Mouse (Mus musculus): ENCODE data around the gene Tacc2. TPM values are rescaled to one million over a fixed set of nuclear protein-coding genes. Genes with fewer than 3 reads are reported as not detected.
"Not testable (repeated sequence)": the region's sequence is repeated elsewhere in the genome, so short reads cannot be mapped to it uniquely, and the experiment has no call there.

The Tacc2 gene
- polyA plus RNA-seq, 1 experiment from 2014 or later, result 43.2 TPM

- 92% methylated on average over 10 of the region's 10 CpGs for WGBS
- H3K4me3 ChIP-seq, result no peak overlapping the region
- H3K27ac ChIP-seq, result peak overlapping the region; percentile 61
- H3K36me3 ChIP-seq, result no peaks in the 10 kb centered on the region
- H3K9me3 ChIP-seq (replicated peaks), result no peaks in the 10 kb centered on the region
- H3K4me1 ChIP-seq (replicated peaks), result peaks cover 23% of the 10 kb centered on the region
- no peaks in the 10 kb centered on the region for H3K27me3 ChIP-seq
- no peak for ATAC-seq (replicated peaks; ENCODE audit: insufficient number of reproducible peaks, insufficient read depth, low FRiP score, low read depth)
- no peak overlapping the region for H3K9ac ChIP-seq
- H3K4me2 ChIP-seq, result no peak overlapping the region
These were observed 3.5 kb upstream of the Tacc2 start for GRCm38 (mm10) chr7:130573746-130574145.

- peak overlapping the region; percentile 61 for H3K27ac ChIP-seq
- no peak overlapping the region for H3K9ac ChIP-seq
- H3K9me3 ChIP-seq (replicated peaks), result no peaks in the 10 kb centered on the region
- 49% methylated on average over 13 of the region's 13 CpGs for WGBS
- peaks cover 19% of the 10 kb centered on the region for H3K4me1 ChIP-seq (replicated peaks)
- no peaks in the 10 kb centered on the region for H3K27me3 ChIP-seq
- H3K4me2 ChIP-seq, result peak overlapping the region; percentile 29; the same call in 1 of the 2 replicates
- ATAC-seq (replicated peaks; ENCODE audit: insufficient number of reproducible peaks, insufficient read depth, low FRiP score, low read depth), result peak; percentile 53
- H3K4me3 ChIP-seq, result no peak overlapping the region
- H3K36me3 ChIP-seq, result no peaks in the 10 kb centered on the region
These were observed 2.8 kb upstream of the Tacc2 start for GRCm38 (mm10) chr7:130574211-130574991.

- Histone ChIP-seq H3K9ac (peak overlapping the region; percentile 40), H3K4me2 (peak overlapping the region; percentile 65), H3K27me3 (no peaks in the 10 kb centered on the region), H3K4me1 (replicated peaks) (peaks cover 19% of the 10 kb centered on the region), H3K27ac (0 out of 2 replicates have a peak overlapping the region, but pooled peaks have one; percentile 14), H3K9me3 (replicated peaks) (no peaks in the 10 kb centered on the region), H3K36me3 (no peaks in the 10 kb centered on the region), H3K4me3 (peak overlapping the region; percentile 39)
- ATAC-seq (replicated peaks; ENCODE audit: insufficient number of reproducible peaks, insufficient read depth, low FRiP score, low read depth), result no peak
- 4% methylated on average over 10 of the region's 10 CpGs for WGBS
These were observed 257 bp upstream of the Tacc2 start for GRCm38 (mm10) chr7:130576981-130577380.

GRCm38 (mm10) chr7:130578066-130578465 is 828 bp downstream of the Tacc2 start:
- no peak overlapping the region for H3K4me2 ChIP-seq
- ATAC-seq (replicated peaks; ENCODE audit: insufficient number of reproducible peaks, insufficient read depth, low FRiP score, low read depth), result no peak
- H3K36me3 ChIP-seq, result no peaks in the 10 kb centered on the region
- no peaks in the 10 kb centered on the region for H3K27me3 ChIP-seq
- H3K9me3 ChIP-seq (replicated peaks), result no peaks in the 10 kb centered on the region
- H3K4me3 ChIP-seq, result no peak overlapping the region
- no peak overlapping the region for H3K9ac ChIP-seq
- 95% methylated on average over 2 of the region's 2 CpGs for WGBS
- no peak overlapping the region for H3K27ac ChIP-seq
- peaks cover 19% of the 10 kb centered on the region for H3K4me1 ChIP-seq (replicated peaks)

GRCm38 (mm10) chr7:130578607-130579006 is 1.4 kb downstream of the Tacc2 start:
- no peak for ATAC-seq (replicated peaks; ENCODE audit: insufficient number of reproducible peaks, insufficient read depth, low FRiP score, low read depth)
- H3K4me3 ChIP-seq, result no peak overlapping the region
- no peak overlapping the region for H3K4me2 ChIP-seq
- peaks cover 19% of the 10 kb centered on the region for H3K4me1 ChIP-seq (replicated peaks)
- no peaks in the 10 kb centered on the region for H3K36me3 ChIP-seq
- H3K9me3 ChIP-seq (replicated peaks), result no peaks in the 10 kb centered on the region
- WGBS, result 73% methylated on average over 5 of the region's 5 CpGs
- H3K27ac ChIP-seq, result no peak overlapping the region
- no peaks in the 10 kb centered on the region for H3K27me3 ChIP-seq
- H3K9ac ChIP-seq, result no peak overlapping the region

GRCm38 (mm10) chr7:130586521-130587072 is 9.4 kb downstream of the Tacc2 start:
- 69% methylated on average over 2 of the region's 2 CpGs for WGBS
- ATAC-seq (replicated peaks; ENCODE audit: insufficient number of reproducible peaks, insufficient read depth, low FRiP score, low read depth), result no peak
- no peaks in the 10 kb centered on the region for H3K9me3 ChIP-seq (replicated peaks)

GRCm38 (mm10) chr7:130590081-130590828 is 13.0 kb downstream of the Tacc2 start:
- H3K9ac ChIP-seq, result no peak overlapping the region

More at GRCm38 (mm10) chr7:130586521-130587072, 9.4 kb downstream of the Tacc2 start:
- H3K9ac ChIP-seq, result no peak overlapping the region
- H3K4me1 ChIP-seq (replicated peaks), result peaks cover 9% of the 10 kb centered on the region; the same call in 1 of the 2 replicates
- H3K4me3 ChIP-seq, result no peak overlapping the region
- no peaks in the 10 kb centered on the region for H3K27me3 ChIP-seq
- no peak overlapping the region for H3K27ac ChIP-seq
- H3K36me3 ChIP-seq, result no peaks in the 10 kb centered on the region
- no peak overlapping the region for H3K4me2 ChIP-seq

GRCm38 (mm10) chr7:130590845-130591437 is 13.7 kb downstream of the Tacc2 start:
- Histone ChIP-seq H3K27me3 (no peaks in the 10 kb centered on the region), H3K36me3 (no peaks in the 10 kb centered on the region), H3K4me3 (no peak overlapping the region), H3K4me2 (no peak overlapping the region), H3K9me3 (replicated peaks) (no peaks in the 10 kb centered on the region), H3K9ac (no peak overlapping the region), H3K4me1 (replicated peaks) (peaks cover 9% of the 10 kb centered on the region; the same call in 1 of the 2 replicates), H3K27ac (no peak overlapping the region)
- 60% methylated on average over 8 of the region's 8 CpGs for WGBS
- ATAC-seq (replicated peaks; ENCODE audit: insufficient number of reproducible peaks, insufficient read depth, low FRiP score, low read depth), result no peak

More at GRCm38 (mm10) chr7:130590081-130590828, 13.0 kb downstream of the Tacc2 start:
- ATAC-seq (replicated peaks; ENCODE audit: insufficient number of reproducible peaks, insufficient read depth, low FRiP score, low read depth), result no peak
- WGBS, result 57% methylated on average over 13 of the region's 13 CpGs
- H3K9me3 ChIP-seq (replicated peaks), result no peaks in the 10 kb centered on the region
- H3K4me3 ChIP-seq, result no peak overlapping the region
- H3K4me2 ChIP-seq, result no peak overlapping the region
- H3K36me3 ChIP-seq, result no peaks in the 10 kb centered on the region
- H3K4me1 ChIP-seq (replicated peaks), result peaks cover 9% of the 10 kb centered on the region; the same call in 1 of the 2 replicates
- peak overlapping the region; percentile 20; the same call in 1 of the 2 replicates for H3K27ac ChIP-seq
- no peaks in the 10 kb centered on the region for H3K27me3 ChIP-seq

GRCm38 (mm10) chr7:130592975-130593374 is 15.7 kb downstream of the Tacc2 start:
- H3K4me1 ChIP-seq (replicated peaks); H3K36me3 ChIP-seq; H3K4me2 ChIP-seq; H3K27me3 ChIP-seq; H3K27ac ChIP-seq; H3K9ac ChIP-seq; ATAC-seq (replicated peaks; ENCODE audit: insufficient number of reproducible peaks, insufficient read depth, low FRiP score, low read depth); H3K4me3 ChIP-seq; H3K9me3 ChIP-seq (replicated peaks): not testable (repeated sequence)
- WGBS, result no CpG with 5 or more reads among the region's 11 CpGs

- not testable (repeated sequence) for H3K9ac ChIP-seq; H3K9me3 ChIP-seq (replicated peaks); H3K36me3 ChIP-seq; H3K27ac ChIP-seq; ATAC-seq (replicated peaks; ENCODE audit: insufficient number of reproducible peaks, insufficient read depth, low FRiP score, low read depth); H3K4me1 ChIP-seq (replicated peaks); H3K4me2 ChIP-seq; H3K27me3 ChIP-seq; H3K4me3 ChIP-seq
- WGBS, result 67% methylated on average over 7 of the region's 11 CpGs
These were observed 16.4 kb downstream of the Tacc2 start for GRCm38 (mm10) chr7:130593375-130594239.
